Mouse (Mus musculus) urinary bladder, adult 18-20 months (tissue): ENCODE results near the gene Rpa1.
"Not testable (repeated sequence)": the region's sequence is repeated elsewhere in the genome, so short reads cannot be mapped to it uniquely, and the experiment has no call there.

Experiments
- DNase-seq, 2 experiments: peaks; one replicate each; pipeline ENCODE4 v3.0.0; 2022; ENCODE audit warnings: low spot score in 2 of 2, mixed read lengths in 2 of 2

The Rpa1 gene

DNA sequence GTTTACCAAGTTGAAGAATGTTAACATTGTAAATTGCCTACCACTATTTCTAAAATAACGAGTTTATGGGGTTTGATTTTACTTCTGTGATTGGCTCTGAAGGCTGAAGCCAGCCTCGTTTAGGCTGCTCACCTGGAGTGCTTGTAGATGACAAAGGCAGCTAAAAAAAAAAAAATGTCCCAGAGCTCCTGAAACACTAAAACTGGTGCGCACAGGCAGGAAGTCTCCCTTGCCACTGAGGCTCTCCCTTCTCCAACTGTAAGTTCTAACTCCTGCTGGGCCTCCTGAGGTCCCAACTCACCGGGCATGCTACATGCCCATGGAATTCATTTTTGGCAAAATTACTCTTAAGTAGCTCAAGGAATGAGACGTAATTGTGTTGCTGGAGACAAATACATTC is 28.9 kb downstream of the Rpa1 start:
- no peak for DNase-seq

DNA sequence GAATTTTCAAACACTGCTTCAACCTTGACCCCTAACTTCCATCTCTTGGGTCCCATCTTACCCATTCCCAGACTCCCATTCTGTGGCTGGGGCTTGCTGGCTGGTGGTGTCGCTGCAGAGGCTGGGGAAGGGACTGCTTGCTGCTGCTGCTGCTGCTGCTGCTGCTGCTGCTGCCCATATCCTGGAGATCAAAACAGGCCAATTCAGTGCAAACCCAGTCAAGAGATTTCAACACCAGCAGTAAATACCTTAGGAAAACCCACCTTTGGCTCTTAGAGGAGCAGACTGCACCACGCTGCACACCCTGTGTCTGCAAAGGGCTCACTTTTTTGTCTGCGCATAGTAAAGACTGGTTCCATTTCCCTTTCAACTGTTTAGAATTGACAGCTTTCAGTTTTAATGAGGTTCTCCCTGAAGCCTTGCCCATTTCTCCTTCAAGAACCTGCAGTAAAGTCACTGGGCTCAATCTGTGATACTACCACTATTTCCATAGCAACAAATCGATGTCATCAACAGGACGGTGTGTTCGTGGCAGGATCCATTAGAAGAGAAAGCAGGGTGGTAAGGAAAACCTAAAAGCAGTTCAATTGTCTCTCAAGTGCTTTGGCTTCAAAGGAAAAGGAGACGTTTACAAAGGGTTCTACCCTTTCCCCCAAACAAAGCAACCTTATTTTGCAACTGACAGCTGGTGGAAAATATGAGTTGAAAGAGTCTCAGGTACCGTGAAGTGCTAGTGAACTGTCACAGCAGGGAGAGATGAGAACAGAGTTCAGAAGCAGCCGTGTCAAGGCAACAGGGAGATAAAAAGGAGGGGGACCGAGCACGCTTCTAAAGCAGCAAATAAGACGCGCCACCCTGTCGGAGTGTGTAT is 29.5 kb downstream of the Rpa1 start:
- no peak for DNase-seq

DNA sequence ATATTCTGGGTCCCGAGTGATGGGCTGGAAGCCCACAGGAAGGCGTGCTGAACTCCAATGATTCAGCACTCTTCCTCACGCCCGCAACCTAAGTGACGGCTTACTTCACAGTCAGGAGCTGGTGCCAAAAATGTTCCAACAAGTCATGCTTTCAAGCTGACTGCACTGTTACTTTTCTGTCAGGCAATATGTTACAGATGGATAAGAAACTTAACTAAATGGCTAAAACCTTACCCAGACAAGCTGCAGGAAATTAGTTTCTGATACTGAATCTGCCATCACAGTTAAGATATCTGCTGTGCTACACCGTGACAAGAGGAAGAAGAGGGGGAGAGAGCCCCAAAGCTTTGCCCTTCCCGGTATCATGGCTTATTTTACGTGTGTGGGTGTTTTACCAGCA is 34.3 kb downstream of the Rpa1 start:
- no peak for DNase-seq

DNA sequence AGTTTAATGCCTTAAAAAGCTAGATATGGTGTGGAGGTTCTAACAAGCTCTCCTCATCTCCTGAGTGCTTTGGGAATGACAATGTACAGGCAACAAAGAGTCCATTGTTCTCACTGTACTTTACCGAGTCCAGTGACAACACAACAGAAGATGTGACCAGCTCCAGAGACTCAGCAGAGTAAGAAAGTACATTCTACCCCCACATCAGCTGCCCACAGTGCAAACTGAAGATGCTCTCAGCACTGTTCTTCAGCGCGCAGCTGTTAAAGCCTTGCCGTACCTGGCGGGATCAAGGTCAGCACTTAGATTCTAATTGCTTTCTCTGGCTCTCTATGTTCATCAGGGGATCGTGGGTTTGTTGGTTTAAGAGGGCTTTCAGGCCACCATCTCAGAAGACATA is 36.4 kb downstream of the Rpa1 start:
- DNase-seq = no peak

DNA sequence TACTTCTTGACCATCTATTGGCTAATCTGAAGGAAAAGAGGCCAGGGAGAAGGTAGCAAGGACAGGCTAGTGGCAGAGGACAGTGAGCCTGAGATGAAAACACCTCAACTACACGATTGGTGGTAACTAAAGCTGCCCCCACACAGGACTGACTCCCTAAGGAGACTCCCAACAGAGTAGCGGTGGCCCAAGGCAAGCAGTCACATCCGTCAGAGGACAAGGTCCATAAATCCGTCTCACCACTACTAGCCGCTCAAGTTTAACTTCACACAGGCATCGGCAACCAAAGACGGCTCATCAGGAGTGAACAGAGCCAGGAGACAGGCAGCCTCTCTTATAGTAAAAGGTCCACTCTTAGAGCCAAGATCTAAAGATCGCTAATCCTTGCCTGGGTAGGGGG is 37.3 kb downstream of the Rpa1 start:
- no peak for DNase-seq

DNA sequence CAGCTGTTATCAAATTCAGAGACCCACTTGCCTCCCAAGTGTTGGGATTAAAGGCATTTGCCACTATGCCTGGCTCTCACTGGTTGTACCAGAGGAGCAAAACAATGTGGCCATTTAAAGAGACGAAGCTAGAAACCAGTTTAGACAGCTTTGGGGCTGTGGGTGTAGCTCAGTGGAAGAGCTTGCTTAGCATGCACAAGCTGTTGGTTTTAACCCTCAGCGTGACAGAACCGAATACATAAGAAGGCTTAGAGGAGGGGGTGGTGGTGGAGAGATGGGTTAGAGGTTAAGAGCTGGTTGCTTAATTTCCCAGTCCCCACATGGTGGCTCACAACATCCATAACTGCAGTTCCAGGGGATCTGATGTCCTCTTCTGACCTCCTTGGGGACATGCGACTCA is 39.5 kb downstream of the Rpa1 start:
- no peak for DNase-seq

DNA sequence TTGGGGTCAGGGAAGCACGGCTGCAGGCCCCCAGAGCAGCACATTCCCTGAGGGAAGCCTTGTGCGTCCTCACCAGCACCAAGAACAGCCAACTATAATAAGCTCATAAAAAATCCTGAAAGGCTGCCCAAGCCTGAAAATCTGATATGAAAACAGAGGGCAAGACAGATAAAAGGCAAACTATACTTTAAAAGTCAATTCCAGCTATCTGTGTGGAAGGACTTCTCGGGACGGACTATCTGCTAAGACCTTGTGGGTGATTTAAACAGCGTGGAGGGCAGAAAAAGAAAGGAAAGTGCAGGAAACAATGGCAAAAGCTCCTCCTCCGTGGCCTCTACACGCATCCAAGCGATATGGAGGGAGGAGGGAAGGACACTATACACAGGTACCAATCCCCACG is 43.3 kb downstream of the Rpa1 start:
- no peak for DNase-seq

DNA sequence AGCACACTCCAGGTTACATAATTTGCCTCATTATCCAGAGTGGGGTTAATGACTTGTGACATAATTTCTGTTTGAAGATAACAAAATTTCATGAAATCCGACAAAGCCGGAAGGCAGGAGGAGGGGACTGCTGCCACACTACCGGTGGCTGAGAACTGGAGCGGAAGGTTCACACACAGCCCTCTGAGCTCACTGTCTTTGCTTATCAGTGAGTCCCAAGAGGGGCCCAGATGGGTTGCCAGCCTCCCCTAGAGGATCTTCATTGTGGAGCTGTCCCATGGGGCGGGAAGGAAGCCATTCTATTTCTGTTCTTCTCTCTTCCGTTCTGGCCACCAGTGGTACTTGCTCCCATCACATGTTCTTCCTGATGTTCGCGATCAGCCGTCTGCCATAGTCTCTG is 47.2 kb downstream of the Rpa1 start:
- no peak for DNase-seq

DNA sequence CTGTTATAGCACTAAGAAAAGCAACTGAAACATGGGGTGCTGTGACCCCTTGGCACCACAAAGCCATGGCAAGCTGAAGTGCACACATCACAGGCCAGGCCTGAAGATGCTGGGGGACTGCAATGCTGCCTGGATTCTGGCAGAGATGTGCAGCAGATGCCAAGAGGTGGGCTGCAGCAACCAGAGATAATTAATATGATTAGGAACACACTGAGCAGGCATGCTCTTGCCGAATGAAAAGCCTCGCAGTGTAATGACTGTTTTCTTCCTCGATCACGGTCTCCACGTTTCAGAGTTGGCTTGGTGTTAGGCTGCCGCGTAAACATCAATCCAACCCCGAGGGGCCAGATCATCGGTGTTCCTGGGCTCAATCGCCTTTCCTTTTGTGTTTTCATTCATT is 48.3 kb downstream of the Rpa1 start:
- DNase-seq = no peak

DNA sequence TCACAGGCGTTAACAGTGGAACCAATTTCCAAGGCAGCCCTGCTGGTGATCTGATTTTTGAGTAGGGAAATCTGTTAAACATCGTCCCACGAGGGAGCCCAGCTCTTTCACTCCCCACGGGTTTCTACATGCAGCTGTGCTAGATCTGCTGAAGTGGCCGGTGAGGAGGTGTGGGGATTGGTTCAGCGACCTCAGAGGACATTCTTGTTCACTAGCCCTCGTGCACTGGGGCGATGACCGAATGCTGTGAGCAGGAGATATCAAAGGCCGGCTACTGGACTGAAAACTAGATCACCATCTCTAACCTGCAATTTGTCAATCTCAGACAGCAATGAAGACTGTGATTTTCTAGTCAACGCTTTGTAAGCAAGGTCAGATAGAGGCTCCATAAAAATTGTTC is 49.6 kb downstream of the Rpa1 start:
- DNase-seq = no peak

DNA sequence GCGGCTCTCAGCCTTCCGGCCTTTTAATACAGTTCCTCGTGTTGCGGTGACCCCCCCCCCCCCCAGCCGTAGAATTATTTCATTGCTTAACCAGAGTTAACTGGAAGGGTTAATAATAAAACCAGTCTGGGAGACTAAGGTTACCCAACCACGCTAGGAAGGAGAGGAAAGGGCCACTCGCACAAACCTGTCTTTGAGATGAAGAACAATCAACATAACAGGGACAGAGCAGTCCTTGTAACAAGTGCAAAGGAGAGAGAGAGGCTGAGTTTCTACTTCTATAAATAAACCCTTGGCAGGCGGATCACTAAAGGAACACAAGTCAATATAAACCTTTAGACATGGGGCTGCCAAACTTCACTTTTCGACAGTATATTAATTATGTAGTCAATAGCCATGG is 50.5 kb downstream of the Rpa1 start:
- no peak for DNase-seq

DNA sequence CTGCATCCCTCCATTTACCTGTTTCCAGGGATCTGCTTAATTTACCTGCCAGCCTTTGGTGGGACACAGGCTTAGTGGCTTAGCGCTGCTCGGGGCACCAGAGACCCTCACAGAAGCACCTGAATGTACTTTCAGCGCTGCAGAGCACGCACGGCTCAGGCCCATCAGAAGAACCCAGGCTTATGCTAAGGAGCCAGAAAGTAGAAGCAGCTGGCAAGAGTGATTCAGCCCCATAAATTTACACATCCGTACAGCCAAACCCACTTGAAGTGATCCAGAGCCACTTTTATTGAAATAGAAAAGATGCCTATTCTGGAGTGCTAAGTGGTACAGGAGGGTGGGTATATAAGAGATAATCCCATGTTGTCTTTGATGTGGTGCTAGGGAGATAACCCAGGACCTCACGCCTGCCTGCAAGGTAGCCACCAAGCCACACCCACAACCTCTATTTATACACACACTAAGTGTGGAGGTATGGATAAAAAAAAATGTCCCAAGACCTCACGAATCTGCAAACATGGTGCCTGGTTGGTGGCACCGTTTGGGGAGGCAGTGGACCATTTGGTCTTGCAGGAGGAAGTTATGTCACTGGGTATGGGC is 51.6 kb downstream of the Rpa1 start:
- DNase-seq = no peak

DNA sequence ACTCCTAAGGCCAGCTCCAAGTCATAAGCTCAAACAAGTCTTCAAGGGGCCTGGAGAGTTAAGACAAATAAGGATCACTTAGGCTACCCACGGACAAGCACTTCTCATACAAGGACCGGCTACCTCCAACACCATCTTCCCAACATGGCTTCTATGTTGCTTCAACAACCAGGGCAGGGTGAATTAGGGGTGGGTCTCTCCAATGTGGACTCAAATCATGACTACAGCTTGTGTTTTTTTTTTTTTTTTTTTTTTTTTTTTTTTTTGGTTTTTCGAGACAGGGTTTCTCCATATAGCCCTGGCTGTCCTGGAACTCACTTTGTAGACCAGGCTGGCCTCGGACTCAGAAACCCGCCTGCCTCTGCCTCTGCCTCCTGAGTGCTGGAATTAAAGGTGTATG is 52.6 kb downstream of the Rpa1 start:
- not testable (repeated sequence) for DNase-seq

DNA sequence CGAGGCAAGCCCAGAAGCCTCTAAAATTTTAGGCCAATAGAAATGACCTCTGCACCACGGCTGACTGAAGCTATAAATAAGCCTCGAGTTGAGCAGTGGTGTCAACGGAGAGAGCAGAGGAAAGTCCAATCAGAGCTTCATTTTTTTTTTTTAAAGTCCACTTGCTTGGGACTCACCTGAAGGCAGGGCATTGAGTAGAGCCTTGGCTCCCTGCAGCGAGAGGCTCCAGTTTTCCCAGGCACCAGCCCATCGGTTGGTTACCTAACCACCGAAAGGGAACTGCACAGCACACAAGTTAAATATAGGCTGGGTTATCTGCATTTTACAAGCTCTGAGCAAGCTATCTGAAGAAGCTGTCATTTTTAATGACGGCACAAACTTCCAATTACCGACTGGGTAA is 53.3 kb downstream of the Rpa1 start:
- DNase-seq = no peak

DNA sequence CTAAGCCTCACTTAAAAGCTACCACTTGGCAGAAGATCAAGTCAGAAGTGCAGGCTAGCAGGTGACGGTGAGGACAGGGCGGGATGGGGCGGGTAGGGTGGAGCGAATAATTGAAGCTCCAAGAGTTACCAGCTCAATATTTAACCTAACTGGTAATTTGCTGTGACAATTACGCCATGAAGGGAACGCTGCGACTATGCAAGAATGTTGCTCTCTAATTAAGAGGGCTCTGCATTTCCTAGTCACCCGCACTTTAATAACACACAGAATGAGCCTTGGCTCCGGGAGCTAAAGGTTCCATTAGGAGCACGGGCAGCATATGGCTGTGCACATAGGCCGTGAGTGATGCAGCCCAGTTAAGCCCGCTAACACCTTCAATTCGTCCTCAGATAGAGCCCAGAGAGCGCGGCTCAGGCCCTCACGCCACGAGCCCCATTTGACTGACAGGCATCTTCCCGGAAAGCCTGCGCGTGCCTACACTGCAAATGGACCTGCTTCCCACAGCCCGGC is 54.2 kb downstream of the Rpa1 start:
- DNase-seq = no peak

DNA sequence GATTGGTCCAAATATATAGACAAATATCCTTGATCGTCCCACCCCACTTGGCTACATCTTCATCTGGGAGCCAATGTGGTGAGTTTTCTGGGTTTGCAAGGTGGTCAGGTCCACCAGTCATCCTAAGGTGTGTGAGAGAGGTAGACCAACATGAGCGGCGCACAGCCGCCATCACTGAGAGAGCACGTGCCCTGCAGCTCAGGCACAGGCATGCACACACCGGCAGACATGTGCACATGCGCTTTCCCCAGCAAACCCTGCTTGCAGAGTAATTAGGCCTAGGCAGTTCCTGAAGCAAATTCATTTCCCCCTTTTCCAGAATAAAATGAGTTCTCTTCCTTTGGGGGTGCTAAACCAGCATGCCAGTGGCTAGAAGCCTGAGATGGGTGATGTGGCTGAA is 55.8 kb downstream of the Rpa1 start:
- DNase-seq = no peak

DNA sequence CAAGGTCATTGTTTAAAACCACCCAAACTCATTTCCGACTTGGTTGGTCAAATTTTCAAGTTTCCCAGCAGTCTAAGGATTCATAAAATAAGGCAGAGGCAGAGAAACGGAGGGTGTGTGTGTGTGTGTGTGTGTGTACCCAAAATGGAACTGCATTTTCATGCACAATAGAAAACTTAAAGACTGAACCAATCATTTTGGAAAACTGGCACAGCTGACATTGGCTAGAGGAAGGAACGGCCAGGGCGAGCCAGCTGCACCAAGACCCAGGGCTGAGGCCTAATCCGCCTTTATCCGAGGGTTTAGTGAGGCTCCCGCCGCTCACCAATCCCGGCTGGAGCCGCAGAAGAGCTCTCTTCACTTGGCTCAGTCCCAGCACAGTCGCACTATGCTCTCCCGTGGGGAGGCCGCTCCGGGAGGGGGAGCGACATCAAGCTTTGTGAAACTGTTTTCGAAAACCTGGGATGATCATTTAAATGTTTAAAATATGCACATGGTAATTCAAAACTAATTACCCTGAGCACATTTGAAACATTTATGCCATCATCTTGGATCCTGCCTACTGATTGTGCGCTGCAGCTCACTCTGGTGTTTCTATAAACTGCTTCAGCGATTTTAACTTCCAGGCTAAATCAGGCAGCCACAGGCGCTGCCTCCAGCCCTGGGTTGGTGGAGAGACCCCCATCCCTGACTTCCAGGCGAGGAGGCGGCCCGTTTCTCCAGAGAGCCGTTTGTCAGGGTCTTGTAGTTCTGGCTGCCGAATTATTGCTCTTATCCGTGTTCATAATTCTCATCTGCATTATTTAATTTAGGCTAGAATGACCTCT is 56.5 kb downstream of the Rpa1 start:
- no peak for DNase-seq

DNA sequence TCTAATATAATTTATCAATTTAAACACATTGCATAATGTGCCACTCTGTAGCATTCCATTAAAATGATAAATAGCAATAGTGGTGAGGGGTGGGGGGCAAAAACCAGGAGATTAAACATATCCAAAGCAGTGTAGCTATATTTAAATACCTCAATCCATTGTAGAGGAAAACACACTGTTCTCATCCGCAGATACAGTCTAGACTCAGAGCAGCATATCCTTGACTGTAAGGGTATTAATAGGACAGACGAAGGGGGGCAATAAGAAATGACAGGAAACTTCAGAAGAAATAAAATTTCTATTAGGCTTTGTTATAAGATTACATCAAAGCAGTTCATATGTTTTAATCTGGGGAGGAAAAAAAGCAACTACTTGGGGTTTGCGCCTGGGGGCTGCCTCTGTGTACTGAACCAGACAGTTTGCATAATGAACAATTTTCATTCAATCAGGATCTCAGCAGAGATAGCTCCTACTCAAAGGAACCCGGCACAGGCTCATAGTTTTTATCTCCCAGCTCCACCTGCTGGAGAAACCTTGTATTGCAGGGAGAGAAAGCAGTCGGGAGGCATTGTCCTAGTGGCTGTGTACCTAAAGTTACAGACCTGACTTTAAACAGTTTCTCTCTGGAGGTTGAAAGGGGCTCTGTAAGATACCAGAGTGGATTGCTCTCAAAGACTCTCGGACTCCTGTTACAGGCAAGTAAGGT is 57.4 kb downstream of the Rpa1 start:
- DNase-seq = peak; percentile 82 to 85

DNA sequence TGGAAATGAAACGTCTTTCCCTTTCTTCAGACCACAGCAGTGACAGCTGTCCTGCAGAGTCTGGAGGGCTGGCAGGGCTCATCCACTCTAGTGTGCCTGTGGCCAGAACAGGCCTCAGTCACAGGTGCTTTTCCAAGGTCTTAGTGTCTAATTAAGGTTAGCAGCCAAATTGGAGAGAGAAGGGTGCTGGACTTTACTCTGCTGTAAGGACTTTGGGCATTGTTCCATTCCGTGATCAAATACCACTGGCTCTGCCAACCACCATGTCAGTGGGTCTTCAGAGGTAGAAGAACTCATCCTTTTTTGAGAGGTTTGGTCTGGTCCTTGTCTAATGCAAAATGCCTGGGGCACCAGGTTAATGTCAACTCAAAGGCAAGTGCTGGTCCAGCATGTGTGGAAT is 59.0 kb downstream of the Rpa1 start:
- DNase-seq = no peak

DNA sequence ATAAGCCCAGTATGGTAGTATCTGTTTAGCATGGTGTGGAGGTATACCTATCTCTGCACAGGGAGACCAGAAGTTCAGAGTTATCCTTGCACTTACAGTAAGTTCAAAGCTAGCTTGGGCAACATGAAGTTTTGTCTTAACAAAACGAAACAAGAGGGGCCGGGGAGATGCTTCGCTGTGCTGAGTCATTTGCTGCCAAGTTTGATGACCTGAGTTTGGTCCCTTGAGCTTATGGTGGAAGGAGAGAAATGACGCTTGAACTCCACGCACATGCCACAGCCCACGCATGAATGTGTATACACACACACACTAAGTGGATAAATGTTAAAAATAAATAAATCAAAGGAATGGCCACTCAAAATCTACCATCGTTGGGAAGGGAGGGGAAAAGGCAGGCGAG is 59.6 kb downstream of the Rpa1 start:
- no peak for DNase-seq

DNA sequence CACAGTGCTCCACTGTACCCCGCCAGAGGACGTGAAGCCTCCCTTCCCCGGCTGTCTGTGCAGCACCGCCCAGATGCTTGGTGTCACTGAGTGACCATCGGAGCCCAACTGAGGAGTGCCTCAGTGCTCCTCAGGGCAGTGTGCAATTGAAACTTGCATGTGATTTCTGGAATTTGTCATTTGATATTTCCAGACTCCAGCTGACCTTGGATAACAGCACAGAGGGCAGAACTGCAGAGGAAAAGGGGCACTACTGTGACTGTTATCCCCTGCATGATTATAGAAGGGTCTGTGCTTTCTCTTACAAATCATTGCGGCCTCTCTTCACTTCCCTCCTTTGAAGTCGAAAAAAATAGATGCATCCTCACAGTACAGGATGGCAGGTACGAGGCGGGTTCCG is 60.2 kb downstream of the Rpa1 start:
- DNase-seq = no peak

DNA sequence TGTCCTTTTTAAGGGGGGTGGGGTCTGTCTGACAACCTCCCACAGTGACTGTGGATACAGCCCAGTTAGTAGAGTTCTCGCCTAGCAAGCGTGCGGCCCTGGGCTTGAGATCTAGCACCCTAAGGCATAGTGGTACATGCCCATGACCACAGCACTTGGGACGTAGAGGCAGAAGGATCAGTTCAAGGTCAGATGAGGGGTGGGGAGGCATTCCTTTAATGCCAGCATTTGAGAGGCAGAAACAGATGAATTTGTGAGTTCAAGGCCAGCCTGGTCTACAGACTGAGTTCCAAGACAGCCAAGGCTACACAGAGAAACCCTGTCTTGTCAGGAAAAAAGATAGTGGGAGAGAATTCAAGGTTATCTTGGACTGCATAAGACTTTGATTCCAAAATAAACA is 61.3 kb downstream of the Rpa1 start:
- DNase-seq = no peak
